Mouse (Mus musculus) heart, adult 2 months (tissue): ENCODE data around the gene Fbxo22. TPM values are rescaled to one million over a fixed set of nuclear protein-coding genes. Genes with fewer than 3 reads are reported as not detected.

Experiments
- DNase-seq, 2 experiments: peaks; one replicate each; pipeline ENCODE4 v3.0.0; 2021
- H3K27ac ChIP-seq: fragments of 200-600 bp; 2 replicates; pipeline ENCODE4 v1.8.1; 2022
- H3K27me3 ChIP-seq: fragments of 200-500 bp; 2 replicates; pipeline ENCODE4 v1.6.1; 2012; ENCODE audit warnings: mild to moderate bottlenecking, low read length, inconsistent platforms, mixed read lengths; ENCODE audit not compliant: control insufficient read depth, insufficient read depth
- H3K36me3 ChIP-seq: fragments of 200-500 bp; 2 replicates; pipeline ENCODE4 v1.6.1; 2012; ENCODE audit warnings: low read length, inconsistent platforms; ENCODE audit not compliant: control insufficient read depth, insufficient read depth
- H3K4me1 ChIP-seq: fragments of 200-500 bp; 2 replicates; pipeline ENCODE4 v1.6.1; 2011; ENCODE audit warnings: low read length; ENCODE audit not compliant: control insufficient read depth, insufficient read depth
- H3K4me3 ChIP-seq: fragments of 200-600 bp; 2 replicates; pipeline ENCODE4 v1.8.1; 2022
- H3K79me2 ChIP-seq: fragments of 200-500 bp; replicated peaks from 2 replicates; pipeline ENCODE4 v1.6.1; 2012; ENCODE audit warnings: mild to moderate bottlenecking, inconsistent platforms, low read length, moderate library complexity, mixed read lengths; ENCODE audit not compliant: control insufficient read depth, insufficient read depth
- H3K9ac ChIP-seq: fragments of 200-500 bp; 2 replicates; pipeline ENCODE4 v1.6.1; 2012; ENCODE audit warnings: low read depth, mild to moderate bottlenecking, control low read depth, inconsistent platforms, low read length, mixed read lengths
- CTCF ChIP-seq: fragments of 200-600 bp; IDR thresholded peaks from 2 replicates; pipeline ENCODE4 v1.8.1; 2022; ENCODE audit warnings: antibody characterized with exemption, mild to moderate bottlenecking, moderate library complexity
- EP300 ChIP-seq: fragments of 200-500 bp; IDR thresholded peaks from 2 replicates; pipeline ENCODE4 v1.6.1; 2011; ENCODE audit warnings: low read depth, low read length, control low read depth; ENCODE audit not compliant: insufficient read depth
- POLR2A ChIP-seq: fragments of 200-500 bp; IDR thresholded peaks from 2 replicates; pipeline ENCODE4 v1.6.1; 2011; ENCODE audit warnings: mild to moderate bottlenecking, low read depth, low read length, control low read depth; ENCODE audit not compliant: insufficient read depth
- WGBS: fragments of 180-500 bp; shearing (Covaris S2); methylation state at CpG from one replicate; pipeline ENCODE4 v1.1.7; 2018; 5-methylcytosine and 5-hydroxymethylcytosine counted together
- intact Hi-C: fragments of 180-260 bp; cut with DNase I; formaldehyde crosslinking; loops from one replicate; pipeline ENCODE4 v1.15.1; 2025
- long read RNA-seq: library from polyadenylated mRNA; stranded (forward); transcript quantifications from one replicate; pipeline ENCODE4 v2.0.0, GENCODE M21; 2021
- polyA plus RNA-seq: library from polyadenylated mRNA; depleted of rRNA; stranded (reverse); fragments of >200 nt; gene quantifications from 2 replicates; pipeline ENCODE4 v1.2.3, GENCODE M21; 2012; rRNA removed
- total RNA-seq, 2 experiments: library from RNA; stranded (reverse); gene quantifications; 2 replicates each; pipeline ENCODE4 v1.2.3; 2021

Gene Fbxo22
- 10 to 100 TPM; 31.4 to 34.7 TPM for total RNA-seq
- polyA plus RNA-seq, result 12.9 and 20.7 TPM in 2 replicates
- long read RNA-seq, transcript Fbxo22-201 (7 exons, 2,112 nt), result major isoform, 54 of 57 reads
- long read RNA-seq, partial matches to known transcripts, result 1 of 57 reads
- long read RNA-seq, other reads (novel, unspliced or antisense), result 2 of 57 reads

- 1% methylated on average over 65 of the region's 65 CpGs for WGBS
- Histone ChIP-seq H3K27me3 (no peaks in the 10 kb centered on the region), H3K4me3 (peak within 1 kb of the TSS; percentile 73), H3K36me3 (peaks cover 23% of the 10 kb centered on the region), H3K9ac (peak within 1 kb of the TSS; percentile 97), H3K27ac (peak within 1 kb of the TSS; percentile 73), H3K79me2 (peaks cover 7% of the 10 kb centered on the region), H3K4me1 (peaks cover 6% of the 10 kb centered on the region)
- DNase-seq, result peak; percentile 89 to 91
- intact Hi-C loops, result loop anchor here (2.0 to 5.0 kb wide), 3 partner anchors 16 to 103 kb away; no protein-coding TSS in a partner anchor
- TF ChIP-seq CTCF (peak; percentile 52), POLR2A (peak; percentile 80), EP300 (peak; percentile 77; the same call in 1 of the 2 replicates)
These were observed at the start of gene Fbxo22 for GRCm38 (mm10) chr9:55208790-55209481. Gene Fbxo22, plus strand, starts transcription at chr9:55208925.

- Histone ChIP-seq H3K27me3 (no peaks in the 10 kb centered on the region), H3K4me3 (no peak overlapping the region), H3K36me3 (peaks cover 7% of the 10 kb centered on the region), H3K4me1 (no peaks in the 10 kb centered on the region; the same call in none of the 2 replicates), H3K9ac (no peak overlapping the region), H3K79me2 (no peaks in the 10 kb centered on the region), H3K27ac (no peak overlapping the region)
- TF ChIP-seq CTCF (no peak), EP300 (no peak)
- WGBS, result 70% methylated on average over 7 of the region's 7 CpGs
- intact Hi-C loops, result no loop called here
- DNase-seq, result no peak
These were observed 37.9 kb upstream of the Fbxo22 start for GRCm38 (mm10) chr9:55170655-55171412.

GRCm38 (mm10) chr9:55172195-55172685, 36.5 kb upstream of the Fbxo22 start:
- DNase-seq, result no peak
- intact Hi-C loops, result no loop called here
- no peak overlapping the region for H3K4me3 ChIP-seq
- no peak overlapping the region for H3K9ac ChIP-seq
- TF ChIP-seq CTCF, result no peak
- 89% methylated on average over 1 of the region's 1 CpGs for WGBS
- no peak overlapping the region for H3K27ac ChIP-seq
- no peaks in the 10 kb centered on the region for H3K79me2 ChIP-seq
- no peaks in the 10 kb centered on the region for H3K27me3 ChIP-seq
- no peaks in the 10 kb centered on the region; the same call in none of the 2 replicates for H3K4me1 ChIP-seq
- H3K36me3 ChIP-seq, result peaks cover 7% of the 10 kb centered on the region

- intact Hi-C loops, result no loop called here
- no peak overlapping the region for H3K4me3 ChIP-seq
- H3K27me3 ChIP-seq, result no peaks in the 10 kb centered on the region
- no peak overlapping the region for H3K27ac ChIP-seq
- DNase-seq, result no peak
- peaks cover 7% of the 10 kb centered on the region for H3K36me3 ChIP-seq
- H3K79me2 ChIP-seq, result no peaks in the 10 kb centered on the region
- H3K9ac ChIP-seq, result no peak overlapping the region
- H3K4me1 ChIP-seq, result no peaks in the 10 kb centered on the region; the same call in none of the 2 replicates
- TF ChIP-seq POLR2A (no peak), CTCF (no peak), EP300 (no peak)
- WGBS, result 85% methylated on average over 2 of the region's 2 CpGs
These were observed 34.5 kb upstream of the Fbxo22 start for GRCm38 (mm10) chr9:55174235-55174634.

- 84% methylated on average over 3 of the region's 3 CpGs for WGBS
These were observed 12.8 kb upstream of the Fbxo22 start for GRCm38 (mm10) chr9:55195876-55196275.

GRCm38 (mm10) chr9:55198260-55198659, 10.5 kb upstream of the Fbxo22 start:
- Histone ChIP-seq H3K79me2 (no peaks in the 10 kb centered on the region), H3K27ac (no peak overlapping the region), H3K9ac (no peak overlapping the region), H3K4me3 (no peak overlapping the region), H3K36me3 (no peaks in the 10 kb centered on the region), H3K27me3 (no peaks in the 10 kb centered on the region), H3K4me1 (no peaks in the 10 kb centered on the region)
- TF ChIP-seq CTCF (no peak), EP300 (no peak), POLR2A (no peak)
- WGBS, result 92% methylated on average over 1 of the region's 1 CpGs
- no peak for DNase-seq
- intact Hi-C loops, result no loop called here

More at GRCm38 (mm10) chr9:55195876-55196275, 12.8 kb upstream of the Fbxo22 start:
- Histone ChIP-seq H3K27ac (no peak overlapping the region), H3K9ac (no peak overlapping the region), H3K79me2 (no peaks in the 10 kb centered on the region), H3K36me3 (no peaks in the 10 kb centered on the region), H3K4me3 (no peak overlapping the region), H3K4me1 (no peaks in the 10 kb centered on the region), H3K27me3 (no peaks in the 10 kb centered on the region)
- intact Hi-C loops, result no loop called here
- no peak for DNase-seq
- no peak for TF ChIP-seq EP300
